Mouse (Mus musculus) liver, embryonic 14.5 days (tissue): ENCODE measurements around the gene Sema5a.

Experiments
- CTCF ChIP-seq: IDR thresholded peaks from 2 replicates; pipeline ENCODE4 v1.5.1; 2016; ENCODE audit warnings: antibody characterized with exemption, low read depth, control low read depth
- EP300 ChIP-seq: IDR thresholded peaks from 2 replicates; pipeline ENCODE4 v1.6.1; 2016; ENCODE audit warnings: antibody characterized with exemption, low read depth

- TF ChIP-seq CTCF (no peak), EP300 (no peak)
Observed at GRCm38 (mm10) chr15:32266122-32266820, 21.7 kb downstream of the Sema5a start.
